Mouse (Mus musculus): ENCODE measurements around the gene Actn4. TPM values are rescaled to one million over a fixed set of nuclear protein-coding genes. Genes with fewer than 3 reads are reported as not detected.

The Actn4 gene
- total RNA-seq, 4 experiments from 2014 or later, result 57.8 to 82.0 (median 75.8) TPM

GRCm38 (mm10) chr7:28950346-28951037 lies 11.6 kb downstream of the Actn4 start:
- DNase-seq (ENCODE audit: low spot score), result no peak

- no peak for DNase-seq (ENCODE audit: low spot score)
Observed at GRCm38 (mm10) chr7:28949298-28949697, 12.8 kb downstream of the Actn4 start.

GRCm38 (mm10) chr7:28948746-28949145 lies 13.4 kb downstream of the Actn4 start:
- DNase-seq (ENCODE audit: low spot score), result no peak

GRCm38 (mm10) chr7:28946271-28946610 lies 15.9 kb downstream of the Actn4 start:
- DNase-seq (ENCODE audit: low spot score), result no peak

- DNase-seq (ENCODE audit: low spot score), result no peak
Observed at GRCm38 (mm10) chr7:28945416-28946270, 16.5 kb downstream of the Actn4 start.

GRCm38 (mm10) chr7:28944756-28945415 lies 17.3 kb downstream of the Actn4 start:
- DNase-seq (ENCODE audit: low spot score), result no peak

GRCm38 (mm10) chr7:28943451-28944180 lies 18.5 kb downstream of the Actn4 start:
- no peak for DNase-seq (ENCODE audit: low spot score)

- DNase-seq (ENCODE audit: low spot score), result no peak
Observed at GRCm38 (mm10) chr7:28941542-28941941, 20.6 kb downstream of the Actn4 start.

- DNase-seq (ENCODE audit: low spot score), result no peak
Observed at GRCm38 (mm10) chr7:28941129-28941528, 21.0 kb downstream of the Actn4 start.

GRCm38 (mm10) chr7:28939418-28940183 lies 22.5 kb downstream of the Actn4 start:
- no peak for DNase-seq (ENCODE audit: low spot score)

- no peak for DNase-seq (ENCODE audit: low spot score)
Observed at GRCm38 (mm10) chr7:28938654-28939053, 23.5 kb downstream of the Actn4 start.

- DNase-seq (ENCODE audit: low spot score), result no peak
Observed at GRCm38 (mm10) chr7:28936787-28937186, 25.4 kb downstream of the Actn4 start.

- DNase-seq (ENCODE audit: low spot score), result no peak
Observed at GRCm38 (mm10) chr7:28933825-28934224, 28.3 kb downstream of the Actn4 start.

GRCm38 (mm10) chr7:28932421-28933041 lies 29.6 kb downstream of the Actn4 start:
- no peak for DNase-seq (ENCODE audit: low spot score)

GRCm38 (mm10) chr7:28931695-28932039 lies 30.5 kb downstream of the Actn4 start:
- DNase-seq (ENCODE audit: low spot score), result no peak

- DNase-seq (ENCODE audit: low spot score), result no peak
Observed at GRCm38 (mm10) chr7:28931032-28931694, 31.0 kb downstream of the Actn4 start.

GRCm38 (mm10) chr7:28930320-28931031 lies 31.7 kb downstream of the Actn4 start:
- DNase-seq (ENCODE audit: low spot score), result no peak

GRCm38 (mm10) chr7:28929381-28929780 lies 32.8 kb downstream of the Actn4 start:
- no peak for DNase-seq (ENCODE audit: low spot score)

GRCm38 (mm10) chr7:28926172-28926571 lies 36.0 kb downstream of the Actn4 start:
- no peak for DNase-seq (ENCODE audit: low spot score)
